Mouse (Mus musculus): ENCODE data around the gene Bcl2l13.

- TF ChIP-seq CTCF (IDR thresholded peaks at IDR 0.05; ENCODE audit: insufficient read depth, low read length) (no peak), POLR2A (IDR thresholded peaks at IDR 0.05; ENCODE audit: borderline replicate concordance, extremely low read depth, low read depth, low read length) (no peak)
These were observed 43.0 kb downstream of the Bcl2l13 start for GRCm38 (mm10) chr6:120879046-120879445.
